ENCODE assay signal across 8 mouse cellular contexts in genomic region chrX:123103291-123104260, GRCm38 (mm10). TPM values are rescaled to one million over a fixed set of nuclear protein-coding genes. Genes with fewer than 3 reads are reported as not detected.
A peak's percentile ranks its signal among the peaks of the same experiment; 100 is the strongest.
DNase-seq lines count a peak whose midpoint lies in the region; ATAC-seq lines count a peak whose summit lies in the region.

Cldn34c1 (plus strand) TSS chrX:123103495.

- no peaks in the 10 kb centered on the region for H3K4me1 ChIP-seq in forebrain, embryonic 12.5 days
- H3K4me1 ChIP-seq in heart, embryonic 16.5 days (ENCODE audit: control insufficient read depth, insufficient read depth, low read length) = no peaks in the 10 kb centered on the region
- no peaks in the 10 kb centered on the region; the same call in 1 of the 2 replicates for H3K4me1 ChIP-seq in liver, embryonic 13.5 days (replicated peaks)

- H3K4me2 ChIP-seq in forebrain, embryonic 12.5 days = peak within 1 kb of the TSS; percentile 47
- H3K4me2 ChIP-seq in heart, embryonic 16.5 days (ENCODE audit: low read depth, low read length) = peak within 1 kb of the TSS; percentile 61
- H3K4me2 ChIP-seq in liver, embryonic 13.5 days = peak within 1 kb of the TSS; percentile 63

- no peaks in the 10 kb centered on the region for H3K9me3 ChIP-seq in forebrain, embryonic 12.5 days
- no peaks in the 10 kb centered on the region for H3K9me3 ChIP-seq in heart, embryonic 16.5 days (replicated peaks; ENCODE audit: control insufficient read depth, low read length)
- H3K9me3 ChIP-seq in liver, embryonic 13.5 days (replicated peaks) = no peaks in the 10 kb centered on the region

- WGBS in forebrain, embryonic 12.5 days = 6% methylated on average over 62 of the region's 66 CpGs
- WGBS in heart, embryonic 16.5 days = 4% methylated on average over 60 of the region's 66 CpGs
- 3% methylated on average over 66 of the region's 66 CpGs for WGBS in liver, embryonic 13.5 days (ENCODE audit: insufficient replicate concordance)

- peak within 1 kb of the TSS; percentile 56 for H3K4me3 ChIP-seq in forebrain, embryonic 12.5 days (replicated peaks)
- H3K4me3 ChIP-seq in heart, embryonic 16.5 days (ENCODE audit: low read length) = peak within 1 kb of the TSS; percentile 61
- peak within 1 kb of the TSS; percentile 71 for H3K4me3 ChIP-seq in liver, embryonic 13.5 days (replicated peaks)

- H3K36me3 ChIP-seq in forebrain, embryonic 12.5 days (replicated peaks) = no peaks in the 10 kb centered on the region
- no peaks in the 10 kb centered on the region for H3K36me3 ChIP-seq in heart, embryonic 16.5 days (ENCODE audit: control insufficient read depth, insufficient read depth)
- H3K36me3 ChIP-seq in liver, embryonic 13.5 days = no peaks in the 10 kb centered on the region
- no peaks in the 10 kb centered on the region for H3K36me3 ChIP-seq in splenic B cell, adult 2 months (ENCODE audit: control insufficient read depth, insufficient read depth, low read length, poor library complexity, severe bottlenecking)

- DNase-seq in CD8-positive naive resting alpha-beta T cell, adult 2 months (ENCODE audit: low read depth in 2 of 2, low spot score in 2 of 2) = peak; percentile 51
- peak; percentile 83 to 91 for DNase-seq in kidney, postnatal 25 days
- DNase-seq in liver, embryonic 13.5 days = peak; percentile 80
- peak; percentile 52 to 63 for DNase-seq in natural killer cell, adult 2 months (ENCODE audit: low spot score in 2 of 2)
- peak; percentile 75 for DNase-seq in splenic B cell, adult 2 months (ENCODE audit: low read depth, low spot score)

- ATAC-seq in cerebellum, adult (ENCODE audit: insufficient number of reproducible peaks, low FRiP score, low TSS enrichment) = peak; percentile 99
- ATAC-seq in forebrain, embryonic 12.5 days (ENCODE audit: low FRiP score) = peak; percentile 98
- ATAC-seq in heart, embryonic 16.5 days (replicated peaks; ENCODE audit: extremely low read depth, insufficient read depth, low FRiP score) = peak; percentile 99
- ATAC-seq in liver, embryonic 13.5 days (ENCODE audit: low read depth) = peak; percentile 99

- no peaks in the 10 kb centered on the region for H3K27me3 ChIP-seq in forebrain, embryonic 12.5 days
- no peaks in the 10 kb centered on the region for H3K27me3 ChIP-seq in heart, embryonic 16.5 days (ENCODE audit: control insufficient read depth, insufficient read depth, low read length)
- H3K27me3 ChIP-seq in liver, embryonic 13.5 days = no peaks in the 10 kb centered on the region
- H3K27me3 ChIP-seq in splenic B cell, adult 2 months (ENCODE audit: control insufficient read depth, insufficient read depth, low read length, poor library complexity, severe bottlenecking) = no peaks in the 10 kb centered on the region

- peak within 1 kb of the TSS; percentile 65 for H3K9ac ChIP-seq in forebrain, embryonic 12.5 days
- H3K9ac ChIP-seq in heart, embryonic 16.5 days (ENCODE audit: low read length) = peak within 1 kb of the TSS; percentile 73
- H3K9ac ChIP-seq in liver, embryonic 13.5 days = peak within 1 kb of the TSS; percentile 73

- peak within 1 kb of the TSS; percentile 96 for H3K27ac ChIP-seq in forebrain, embryonic 12.5 days
- peak within 1 kb of the TSS; percentile 94 for H3K27ac ChIP-seq in heart, embryonic 16.5 days (ENCODE audit: low read length)
- H3K27ac ChIP-seq in liver, embryonic 13.5 days = peak within 1 kb of the TSS; percentile 81

RNA-seq across cellular contexts. Expression of gene Cldn34c1, which starts in this region (rescaled TPM):
- 30.6 and 31.7 TPM in 2 replicates for polyA plus RNA-seq in forebrain, embryonic 12.5 days (2016; fragmentation: Nextera tagmentation; extraction: Ambion mirVana)
- polyA plus RNA-seq in heart, embryonic 16.5 days (2015; fragmentation: Nextera tagmentation; extraction: Ambion mirVana) = 9.4 and 9.5 TPM in 2 replicates
- 5.2 and 6.2 TPM in 2 replicates for polyA plus RNA-seq in liver, embryonic 13.5 days (2015; fragmentation: Nextera tagmentation; extraction: Ambion mirVana)

Comparison
In these comparisons a context has a peak if more than half of its experiments do, and no peak if none do; other contexts are left out.
1. Peak in every context shown above with its lines: DNase-seq, ATAC-seq, H3K4me3 ChIP-seq and H3K27ac ChIP-seq.